In genomic region chr11:114296816-114297334, GRCm38 (mm10) we compare ENCODE assay signal across 30 mouse cellular contexts.
DNase-seq lines count a peak whose midpoint lies in the region; ATAC-seq and TF ChIP-seq lines count a peak whose summit lies in the region.
"Had no signal": no experiment of that assay in that cellular context is flagged by ENCODE, and none has a peak within 500 bp of the region (broad histone marks: within the 10 kb centered on the region; RNA-seq: fewer than 3 reads in every experiment).

No protein-coding gene starts in this region.

- H3K27ac ChIP-seq in liver, embryonic 15.5 days (replicated peaks): no peak overlapping the region
- H3K27ac ChIP-seq in liver, embryonic 12.5 days: no peak overlapping the region
- H3K27ac ChIP-seq in liver, postnatal 0 days (ENCODE audit: low read depth): no peak overlapping the region
- H3K27ac ChIP-seq: embryonic facial prominence, embryonic 13.5 days; forebrain, embryonic 10.5 days; forebrain, embryonic 15.5 days; hindbrain, embryonic 10.5 days; hindbrain, embryonic 15.5 days; kidney, embryonic 15.5 days; layer of hippocampus, adult 2 months; limb, embryonic 10.5 days; limb, embryonic 15.5 days; lung, embryonic 15.5 days; neural tube, embryonic 12.5 days; stomach, postnatal 0 days had no signal

- H3K4me1 ChIP-seq in liver, embryonic 15.5 days (replicated peaks): peaks cover 9% of the 10 kb centered on the region
- peaks cover 11% of the 10 kb centered on the region for H3K4me1 ChIP-seq in liver, embryonic 12.5 days
- H3K4me1 ChIP-seq in liver, postnatal 0 days (ENCODE audit: insufficient read depth): no peaks in the 10 kb centered on the region
- H3K4me1 ChIP-seq: embryonic facial prominence, embryonic 13.5 days; kidney, embryonic 15.5 days; limb, embryonic 15.5 days had no signal

- 19% methylated on average over 10 of the region's 10 CpGs for WGBS in liver, embryonic 15.5 days (ENCODE audit: insufficient replicate concordance)
- 31% methylated on average over 10 of the region's 10 CpGs for WGBS in liver, embryonic 12.5 days (ENCODE audit: insufficient replicate concordance)
- 34% methylated on average over 10 of the region's 10 CpGs for WGBS in liver, postnatal 0 days (ENCODE audit: insufficient replicate concordance)

- DNase-seq in liver, postnatal 0 days: no peak
- DNase-seq in thymus, postnatal 0 days (ENCODE audit: low spot score): peak; percentile 67
- peak; percentile 43 for DNase-seq in thymus, postnatal 4 days
- DNase-seq in Muller cell, postnatal 12 days (ENCODE audit: inconsistent ontology term): no peak
- no peak for DNase-seq in ovary, adult 18-20 months (ENCODE audit: low spot score)
- DNase-seq: adrenal gland, adult 8-10 months; cerebellum, adult 11 months; cerebellum, adult 9-10 months; heart, postnatal 14 days; kidney, adult 18-20 months; kidney, postnatal 25 days; lung, postnatal 4 days; right cerebral cortex, postnatal 4 days had no signal

- no peak for TF ChIP-seq EP300 in liver, postnatal 0 days (IDR thresholded peaks at IDR 0.05; ENCODE audit: low read depth)

- H3K27me3 ChIP-seq in liver, embryonic 15.5 days: peaks cover 4% of the 10 kb centered on the region; the same call in 1 of the 2 replicates
- no peaks in the 10 kb centered on the region for H3K27me3 ChIP-seq in liver, embryonic 12.5 days (replicated peaks)
- no peaks in the 10 kb centered on the region for H3K27me3 ChIP-seq in liver, postnatal 0 days (ENCODE audit: insufficient read depth, low read length)
- H3K27me3 ChIP-seq: embryonic facial prominence, embryonic 13.5 days; forebrain, embryonic 15.5 days; hindbrain, embryonic 15.5 days; kidney, embryonic 15.5 days; limb, embryonic 15.5 days; lung, embryonic 15.5 days; neural tube, embryonic 12.5 days had no signal

- ATAC-seq in liver, embryonic 15.5 days (ENCODE audit: insufficient read depth): peak; percentile 25; the same call in 1 of the 2 replicates
- ATAC-seq in liver, embryonic 12.5 days: no peak
- 0 out of 2 replicates have a peak, but pooled peaks have one; percentile 23 for ATAC-seq in liver, postnatal 0 days
- no peak for ATAC-seq in cerebellum, adult (ENCODE audit: insufficient number of reproducible peaks, low FRiP score, low TSS enrichment)
- ATAC-seq: forebrain, embryonic 15.5 days; midbrain, embryonic 16.5 days had no signal

- H3K36me3 ChIP-seq in liver, embryonic 15.5 days (replicated peaks): no peaks in the 10 kb centered on the region
- H3K36me3 ChIP-seq in liver, embryonic 12.5 days: no peaks in the 10 kb centered on the region
- no peaks in the 10 kb centered on the region for H3K36me3 ChIP-seq in liver, postnatal 0 days (replicated peaks; ENCODE audit: insufficient read depth, low read length)
- H3K36me3 ChIP-seq: embryonic facial prominence, embryonic 13.5 days; forebrain, embryonic 10.5 days; forebrain, embryonic 15.5 days; hindbrain, embryonic 10.5 days; hindbrain, embryonic 15.5 days; kidney, embryonic 15.5 days; limb, embryonic 10.5 days; limb, embryonic 15.5 days; lung, embryonic 15.5 days; neural tube, embryonic 12.5 days had no signal

- no peak for TF ChIP-seq CTCF in liver, postnatal 0 days (IDR thresholded peaks at IDR 0.05; ENCODE audit: low read depth)

- no peak overlapping the region for H3K4me2 ChIP-seq in liver, embryonic 15.5 days
- no peak overlapping the region for H3K4me2 ChIP-seq in liver, embryonic 12.5 days
- no peak overlapping the region for H3K4me2 ChIP-seq in liver, postnatal 0 days (ENCODE audit: low read depth, low read length)
- H3K4me2 ChIP-seq: embryonic facial prominence, embryonic 13.5 days; forebrain, embryonic 15.5 days; hindbrain, embryonic 15.5 days; kidney, embryonic 15.5 days; limb, embryonic 15.5 days; lung, embryonic 15.5 days; midbrain, embryonic 11.5 days; neural tube, embryonic 12.5 days had no signal

- H3K9me3 ChIP-seq in liver, embryonic 15.5 days (replicated peaks): no peaks in the 10 kb centered on the region
- no peaks in the 10 kb centered on the region for H3K9me3 ChIP-seq in liver, embryonic 12.5 days (replicated peaks)
- H3K9me3 ChIP-seq in liver, postnatal 0 days (ENCODE audit: low read length): no peaks in the 10 kb centered on the region
- H3K9me3 ChIP-seq: embryonic facial prominence, embryonic 13.5 days; forebrain, embryonic 10.5 days; forebrain, embryonic 15.5 days; hindbrain, embryonic 10.5 days; hindbrain, embryonic 15.5 days; kidney, embryonic 15.5 days; limb, embryonic 10.5 days; limb, embryonic 15.5 days; lung, embryonic 15.5 days; neural tube, embryonic 12.5 days had no signal

- no peak overlapping the region for H3K4me3 ChIP-seq in liver, embryonic 15.5 days (replicated peaks)
- no peak overlapping the region for H3K4me3 ChIP-seq in liver, embryonic 12.5 days
- H3K4me3 ChIP-seq in liver, postnatal 0 days (ENCODE audit: low read depth, low read length): no peak overlapping the region
- H3K4me3 ChIP-seq: embryonic facial prominence, embryonic 13.5 days; forebrain, embryonic 10.5 days; forebrain, embryonic 15.5 days; hindbrain, embryonic 10.5 days; hindbrain, embryonic 15.5 days; kidney, embryonic 15.5 days; layer of hippocampus, adult 2 months; limb, embryonic 10.5 days; limb, embryonic 15.5 days; lung, embryonic 15.5 days; neural tube, embryonic 12.5 days had no signal

- no peak overlapping the region for H3K9ac ChIP-seq in liver, embryonic 15.5 days
- H3K9ac ChIP-seq in liver, embryonic 12.5 days: no peak overlapping the region
- no peak overlapping the region for H3K9ac ChIP-seq in liver, postnatal 0 days (replicated peaks)
- H3K9ac ChIP-seq: embryonic facial prominence, embryonic 13.5 days; forebrain, embryonic 15.5 days; hindbrain, embryonic 15.5 days; kidney, embryonic 15.5 days; limb, embryonic 15.5 days; lung, embryonic 15.5 days; neural tube, embryonic 12.5 days had no signal

Comparison
In these comparisons a context has a peak if more than half of its experiments do, and no peak if none do; other contexts are left out.
1. ATAC-seq: peak in liver, embryonic 15.5 days (single experiment) and liver, postnatal 0 days (single experiment); none in liver, embryonic 12.5 days (single experiment) and cerebellum, adult (single experiment).
2. DNase-seq: peak in thymus, postnatal 0 days (single experiment) and thymus, postnatal 4 days (single experiment); none in liver, postnatal 0 days (single experiment), Muller cell, postnatal 12 days (single experiment) and ovary, adult 18-20 months (single experiment).